Mouse (Mus musculus) adrenal gland, postnatal 36 days (tissue): ENCODE data around the gene Mark3. TPM values are rescaled to one million over a fixed set of nuclear protein-coding genes. Genes with fewer than 3 reads are reported as not detected.
A peak's percentile ranks its signal among the peaks of the same experiment; 100 is the strongest.

Experiments
- DNase-seq, 2 experiments: peaks; one replicate each; pipeline ENCODE4 v3.0.0; 2021; ENCODE audit warnings: mixed read lengths in 1 of 2
- total RNA-seq, 2 experiments: library from RNA; stranded (reverse); gene quantifications; 2 replicates each; pipeline ENCODE4 v1.2.3; 2021

Mark3 gene
- total RNA-seq, 2 experiments from 2014 or later = 93.4 to 99.0 TPM

DNA sequence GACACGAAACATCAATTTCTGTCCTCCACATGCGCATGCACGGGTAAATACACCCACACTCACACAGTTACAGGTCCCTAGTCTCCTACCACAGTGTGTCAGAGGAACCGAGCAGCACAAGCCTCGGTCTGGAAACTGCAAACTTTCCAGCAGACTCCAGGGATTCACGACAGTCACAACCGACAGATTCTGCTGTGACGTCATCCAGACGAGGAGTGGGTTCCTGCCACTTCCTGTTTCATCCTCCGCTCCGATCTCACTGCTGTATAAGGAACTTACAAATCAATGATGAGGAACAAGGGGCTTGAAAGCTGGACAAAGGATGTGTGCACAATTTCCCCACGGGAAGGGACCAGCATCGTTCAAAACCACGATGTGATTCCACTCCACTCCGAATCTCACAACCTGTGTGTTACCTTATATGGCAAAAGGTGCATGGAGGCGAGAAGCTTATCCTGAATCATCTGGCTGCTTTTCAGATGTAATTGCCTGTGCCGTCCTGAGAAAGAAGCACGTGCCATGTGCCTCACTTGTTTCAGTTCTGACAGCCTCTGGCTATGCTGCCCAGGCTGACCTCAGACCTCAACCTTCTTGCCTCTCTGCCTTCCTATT, 14.6 kb upstream of the Mark3 start:
- DNase-seq = no peak

GRCm38 (mm10) chr12:111560286-111560685, 14.0 kb upstream of the Mark3 start:
- no peak for DNase-seq

DNA sequence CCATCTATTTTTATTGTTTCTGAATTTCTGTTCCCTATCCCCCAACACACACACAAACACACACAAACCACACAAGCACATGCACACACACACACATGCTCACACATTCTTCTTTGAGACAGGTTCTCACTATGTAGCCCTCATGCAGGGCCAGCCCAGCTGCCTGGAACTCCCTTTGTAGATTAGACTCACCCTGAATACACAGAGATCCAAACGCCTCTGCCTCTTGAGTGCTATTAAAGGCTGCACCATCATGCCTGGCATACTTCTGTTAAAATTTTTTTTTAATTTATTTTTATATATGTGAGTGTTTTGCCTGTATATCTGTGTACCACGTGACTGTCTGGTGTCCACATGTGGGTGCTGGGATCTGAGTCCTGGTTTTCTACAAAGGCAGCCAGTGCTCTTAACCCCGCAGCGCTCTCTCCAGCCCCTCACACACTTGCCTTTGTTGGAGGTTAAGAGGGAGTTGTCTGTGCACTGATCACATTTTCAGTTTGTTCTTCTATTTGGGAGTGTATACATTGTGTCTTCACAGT, 12.0 kb upstream of the Mark3 start:
- no peak for DNase-seq

GRCm38 (mm10) chr12:111563076-111563629, 11.2 kb upstream of the Mark3 start:
- DNase-seq = no peak

GRCm38 (mm10) chr12:111565363-111565762, 9.0 kb upstream of the Mark3 start:
- no peak for DNase-seq

- peak; percentile 56 to 68 for DNase-seq
These were observed 5.5 kb upstream of the Mark3 start for GRCm38 (mm10) chr12:111568836-111569235.

GRCm38 (mm10) chr12:111572406-111572805, 1.9 kb upstream of the Mark3 start:
- no peak for DNase-seq

- DNase-seq = no peak
These were observed 1.0 kb upstream of the Mark3 start for GRCm38 (mm10) chr12:111573315-111573714.

GRCm38 (mm10) chr12:111574887-111575838, 840 bp downstream of the Mark3 start:
- DNase-seq = peak; percentile 53 to 58

- peak; percentile 53 to 65 for DNase-seq
These were observed 8.7 kb downstream of the Mark3 start for GRCm38 (mm10) chr12:111583058-111583457.

DNA sequence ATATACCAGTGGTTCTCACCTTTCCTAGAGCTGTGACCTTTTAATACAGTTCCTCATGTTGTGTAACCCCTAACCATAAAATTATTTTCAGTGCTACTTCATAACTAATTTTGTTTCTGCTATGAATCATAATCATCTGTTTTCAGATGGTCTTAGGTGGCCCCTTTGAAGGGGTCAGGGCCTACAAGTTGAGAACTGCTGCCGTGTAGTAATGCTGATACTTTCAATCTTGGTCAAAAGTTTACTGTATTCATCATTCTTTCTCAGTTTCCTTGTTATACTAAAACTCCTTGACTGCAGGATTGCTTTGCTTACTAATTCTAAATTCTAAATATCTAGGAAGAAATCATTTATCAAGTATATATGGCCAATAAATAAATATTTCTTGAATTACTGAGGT, 10.1 kb downstream of the Mark3 start:
- DNase-seq = no peak

DNA sequence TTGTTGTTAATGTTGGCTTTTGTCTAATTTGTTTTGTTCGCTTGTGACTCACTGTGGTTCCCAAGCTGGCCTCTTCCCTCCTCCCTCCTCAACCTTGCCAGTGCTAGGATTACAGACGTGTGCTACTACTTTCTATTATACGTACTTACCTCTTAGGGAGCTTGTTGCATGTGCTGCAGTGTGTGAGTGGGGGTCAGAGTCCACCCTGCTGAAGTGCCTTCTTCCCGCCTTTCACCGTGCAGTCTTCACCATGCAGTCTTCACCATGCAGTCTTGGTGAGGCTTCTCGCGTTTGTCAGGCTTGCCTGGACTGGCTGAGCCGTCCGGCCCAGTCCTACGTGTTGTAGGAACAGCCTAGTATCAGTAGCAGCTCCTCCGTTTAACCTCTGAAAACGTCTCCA, 12.9 kb downstream of the Mark3 start:
- no peak for DNase-seq

GRCm38 (mm10) chr12:111592407-111593021, 18.2 kb downstream of the Mark3 start:
- peak; percentile 12 to 15 for DNase-seq

DNA sequence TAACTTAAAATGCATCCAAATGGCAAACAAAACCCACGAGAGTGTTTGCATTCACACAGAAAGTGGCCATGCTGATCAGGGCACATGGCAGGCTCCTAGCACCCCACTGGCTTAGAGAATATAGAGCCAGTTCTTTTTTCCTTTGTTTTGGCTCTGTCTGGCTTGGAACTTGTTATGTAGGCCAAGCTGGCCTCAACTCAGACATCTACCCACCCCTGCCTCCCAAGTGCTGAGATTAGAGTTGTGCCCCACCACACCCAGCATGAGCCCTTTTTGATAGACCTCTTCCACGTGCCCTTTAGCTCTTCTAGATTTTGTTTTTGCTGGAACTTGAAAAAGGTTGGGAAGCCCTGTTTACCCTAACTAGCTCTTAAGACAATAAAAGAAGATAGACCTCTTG, 19.5 kb downstream of the Mark3 start:
- no peak for DNase-seq

- DNase-seq = no peak
These were observed 23.0 kb downstream of the Mark3 start for GRCm38 (mm10) chr12:111597310-111597709.

DNA sequence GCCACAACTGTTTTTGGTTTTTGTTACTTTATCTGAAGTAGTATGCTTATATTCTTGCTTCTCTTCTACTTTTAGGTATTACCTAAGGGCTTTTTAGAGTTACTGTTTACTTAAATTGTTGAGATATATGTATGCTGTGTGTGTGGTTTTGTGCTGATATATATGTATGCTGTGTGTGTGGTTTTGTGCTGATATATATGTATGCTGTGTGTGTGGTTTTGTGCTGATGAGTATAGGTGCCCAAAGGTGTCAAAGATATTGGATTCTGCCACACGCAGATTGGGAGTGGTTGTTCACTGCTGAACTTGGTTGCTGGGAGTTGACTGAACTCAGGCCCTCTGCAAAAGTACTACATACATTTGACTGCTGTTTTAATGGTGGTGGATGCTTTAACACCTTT, 24.6 kb downstream of the Mark3 start:
- no peak for DNase-seq

DNA sequence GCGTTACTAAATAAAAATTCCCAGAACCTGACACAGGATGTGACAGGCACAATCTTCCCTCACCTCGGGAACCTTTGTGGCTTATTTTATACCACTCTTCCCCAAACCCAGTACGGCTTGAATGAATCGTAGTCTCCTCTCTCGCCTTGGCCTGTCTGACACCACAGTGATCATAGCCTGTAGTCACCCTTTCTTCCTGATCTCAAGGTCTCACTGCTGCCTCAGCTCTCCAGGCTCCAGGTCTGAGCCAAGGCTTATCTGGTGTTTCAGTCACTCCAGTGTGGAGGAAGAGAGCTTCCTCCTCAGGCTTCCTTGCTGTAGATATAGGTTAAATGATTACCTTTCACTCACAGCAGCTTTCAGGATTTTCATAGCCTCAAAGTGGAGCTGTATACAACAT, 25.3 kb downstream of the Mark3 start:
- peak; percentile 62 to 67 for DNase-seq

DNA sequence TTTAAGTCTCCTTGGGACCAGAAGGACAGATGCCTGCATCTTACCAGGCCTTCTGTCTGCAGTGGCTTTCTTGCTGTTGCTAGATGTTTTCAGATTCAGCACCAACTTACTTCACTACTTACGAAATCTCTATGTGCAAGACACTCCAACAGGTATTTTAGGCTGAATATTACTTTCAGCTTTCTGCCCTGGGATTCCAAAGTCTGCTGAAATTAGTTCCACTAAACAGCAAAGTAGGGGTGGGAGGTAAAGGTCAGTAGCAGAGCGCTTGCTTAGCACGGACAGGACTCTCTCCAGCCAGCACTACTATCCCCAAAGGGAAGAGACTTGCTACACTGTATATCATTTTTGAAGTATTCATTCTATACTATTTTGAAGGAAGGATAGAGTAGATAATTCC, 29.5 kb downstream of the Mark3 start:
- DNase-seq = no peak

GRCm38 (mm10) chr12:111605619-111606018, 31.3 kb downstream of the Mark3 start:
- no peak for DNase-seq

GRCm38 (mm10) chr12:111608015-111608414, 33.7 kb downstream of the Mark3 start:
- DNase-seq = no peak

GRCm38 (mm10) chr12:111614475-111615141, 40.3 kb downstream of the Mark3 start:
- DNase-seq = no peak

DNA sequence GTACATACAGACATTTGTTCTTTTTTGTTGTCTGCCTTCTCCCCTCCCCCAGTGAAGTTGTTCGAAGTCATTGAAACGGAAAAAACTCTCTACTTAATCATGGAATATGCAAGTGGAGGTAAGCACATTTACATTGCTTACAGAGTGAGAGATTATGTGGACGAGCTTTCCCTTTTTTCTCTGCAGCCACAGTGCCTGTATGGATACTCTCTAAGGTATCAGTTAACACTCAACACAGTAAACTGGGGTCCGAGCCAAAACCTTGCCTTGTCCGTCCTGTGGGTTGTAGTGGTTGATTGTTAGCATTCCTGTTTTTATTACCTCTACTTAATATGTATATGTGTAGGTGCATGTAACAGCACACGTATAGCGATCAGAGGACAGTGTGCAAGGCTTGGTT, 43.9 kb downstream of the Mark3 start:
- DNase-seq = no peak
